Mouse (Mus musculus) forebrain, postnatal 0 days (tissue): Measurements from ENCODE around the gene Glb1. TPM values are rescaled to one million over a fixed set of nuclear protein-coding genes. Genes with fewer than 3 reads are reported as not detected.

Source experiments
- ATAC-seq: fragments of 200-750 bp; cut with Nextera tagmentation; 2 replicates; pipeline ENCODE4 v1.8.0; 2017; ENCODE audit warnings: mild to moderate bottlenecking, moderate library complexity
- DNase-seq: peaks from one replicate; pipeline ENCODE4 v3.0.0-alpha.2; 2015
- H3K27ac ChIP-seq: fragments of 300-500 bp; sonication (generic); 2 replicates; pipeline ENCODE4 v1.5.1; 2014; ENCODE audit warnings: low read depth, mild to moderate bottlenecking, antibody characterized with exemption, low read length, moderate library complexity, mixed read lengths
- H3K27me3 ChIP-seq: fragments of 300-500 bp; sonication (generic); 2 replicates; pipeline ENCODE4 v1.6.1; 2014; ENCODE audit warnings: mild to moderate bottlenecking, low read length, mixed read lengths; ENCODE audit not compliant: insufficient read depth
- H3K36me3 ChIP-seq: fragments of 300-500 bp; sonication (generic); 2 replicates; pipeline ENCODE4 v1.6.1; 2014; ENCODE audit warnings: mild to moderate bottlenecking, moderate library complexity; ENCODE audit not compliant: insufficient read depth
- H3K4me1 ChIP-seq: fragments of 300-500 bp; sonication (generic); 2 replicates; pipeline ENCODE4 v1.6.1; 2014; ENCODE audit warnings: antibody characterized with exemption; ENCODE audit not compliant: insufficient read depth
- H3K4me2 ChIP-seq: fragments of 300-500 bp; sonication (generic); 2 replicates; pipeline ENCODE4 v1.6.1; 2014; ENCODE audit warnings: low read depth, mild to moderate bottlenecking, moderate library complexity
- H3K4me3 ChIP-seq: fragments of 300-500 bp; sonication (generic); 2 replicates; pipeline ENCODE4 v1.5.1; 2014; ENCODE audit warnings: low read depth, low read length, mixed read lengths
- H3K9ac ChIP-seq: fragments of 300-500 bp; sonication (generic); 2 replicates; pipeline ENCODE4 v1.6.1; 2014; ENCODE audit warnings: mild to moderate bottlenecking
- H3K9me3 ChIP-seq: fragments of 300-500 bp; sonication (generic); 2 replicates; pipeline ENCODE4 v1.6.1; 2016; ENCODE audit warnings: low read length
- CTCF ChIP-seq: sonication (generic); IDR thresholded peaks from 2 replicates; pipeline ENCODE4 v1.5.1; 2016; ENCODE audit warnings: antibody characterized with exemption, control low read depth, low read depth
- WGBS: fragments of 180-500 bp; shearing (Covaris S2); extraction: QIAGEN DNeasy Blood & Tissue Kit; methylation state at CpG from one replicate; pipeline ENCODE4 v1.1.7; 2014; 5-methylcytosine and 5-hydroxymethylcytosine counted together
- polyA plus RNA-seq: library from polyadenylated mRNA; unstranded; fragments of >200 nt; fragmentation: Nextera tagmentation; extraction: Ambion mirVana; gene quantifications from 2 replicates; pipeline ENCODE4 v1.2.1, GENCODE M21; 2015
- total RNA-seq: library from RNA; depleted of rRNA; stranded (reverse); fragments of >200 nt; gene quantifications from 2 replicates; pipeline ENCODE4 v1.2.3, GENCODE M21; 2014

Gene Glb1
- total and polyA plus RNA-seq, 2 experiments from 2014 or later = 26.1 to 32.3 TPM

DNA sequence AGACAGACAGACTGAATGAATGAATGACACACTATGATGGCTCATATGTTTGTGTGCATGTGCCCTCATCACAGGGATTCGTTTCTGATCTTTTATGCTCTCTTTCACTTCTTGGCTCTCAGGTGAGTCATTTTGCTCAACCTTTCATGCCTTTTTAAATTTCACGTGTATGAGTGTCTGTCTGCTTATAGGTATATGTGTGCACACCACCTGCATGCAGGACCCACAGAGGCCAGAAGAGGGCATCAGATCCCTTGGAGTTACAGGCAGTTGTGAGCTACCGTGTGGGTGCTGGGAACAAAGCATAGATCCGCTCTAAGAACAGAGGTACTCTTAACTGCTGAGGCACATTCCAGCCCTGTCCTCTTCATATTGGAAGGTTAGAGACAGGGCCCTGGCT, 67.8 kb downstream of the Glb1 start:
- H3K4me1 ChIP-seq = no peaks in the 10 kb centered on the region
- WGBS = 96% methylated on average over 4 of the region's 4 CpGs
- H3K9ac ChIP-seq = no peak overlapping the region
- no peak for DNase-seq
- H3K9me3 ChIP-seq = no peaks in the 10 kb centered on the region
- H3K4me2 ChIP-seq = no peak overlapping the region
- H3K27ac ChIP-seq = no peak overlapping the region
- ATAC-seq = no peak
- no peaks in the 10 kb centered on the region for H3K27me3 ChIP-seq
- H3K36me3 ChIP-seq = peaks cover 16% of the 10 kb centered on the region; the same call in 1 of the 2 replicates
- TF ChIP-seq CTCF = no peak
- H3K4me3 ChIP-seq = no peak overlapping the region

DNA sequence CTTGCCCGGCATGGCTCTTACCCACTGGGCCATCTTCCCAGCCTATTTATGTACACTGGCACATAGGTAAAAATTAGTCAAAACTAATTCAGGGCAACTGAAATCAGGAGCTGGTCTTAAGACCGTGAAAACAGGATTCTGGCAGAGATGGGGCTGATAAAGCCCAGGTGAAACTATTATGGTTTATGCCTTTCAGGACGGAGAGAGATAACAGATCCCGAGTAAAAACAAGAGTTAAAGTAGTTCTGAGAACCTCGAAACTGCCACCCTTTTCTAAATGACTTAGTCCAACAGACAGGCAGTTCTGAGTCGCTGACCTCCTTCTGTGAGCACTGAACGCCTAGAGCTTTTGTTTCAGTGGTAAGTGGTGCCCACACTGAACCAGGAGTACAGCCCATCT, 71.0 kb downstream of the Glb1 start:
- ATAC-seq (no peak), DNase-seq (no peak)
- Histone ChIP-seq H3K27ac (no peak overlapping the region), H3K4me1 (no peaks in the 10 kb centered on the region), H3K4me2 (no peak overlapping the region), H3K4me3 (no peak overlapping the region), H3K27me3 (no peaks in the 10 kb centered on the region), H3K9ac (no peak overlapping the region), H3K9me3 (no peaks in the 10 kb centered on the region), H3K36me3 (no peaks in the 10 kb centered on the region)
- TF ChIP-seq CTCF = no peak
- WGBS = 79% methylated on average over 7 of the region's 7 CpGs

DNA sequence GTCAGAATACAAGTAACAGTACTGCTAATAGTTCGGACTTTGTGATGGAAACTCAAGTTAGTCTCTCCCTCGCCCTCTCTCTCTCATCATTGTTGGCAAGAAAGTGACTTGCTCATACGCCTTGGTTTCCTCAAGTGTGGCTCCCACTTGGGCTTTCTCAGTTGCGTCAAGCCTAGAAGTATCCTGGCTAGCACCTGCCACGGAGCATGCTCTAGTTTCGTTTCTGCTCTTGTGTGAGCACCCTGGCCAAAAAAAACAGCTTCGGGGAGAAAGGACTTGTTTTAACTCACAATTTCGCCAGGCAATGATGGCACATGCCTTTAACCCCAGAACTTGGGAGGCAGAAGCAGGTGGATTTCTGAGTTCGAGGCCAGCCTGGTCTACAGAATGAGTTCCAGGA, 76.1 kb downstream of the Glb1 start:
- ATAC-seq (no peak), DNase-seq (no peak)
- H3K4me1 ChIP-seq = no peaks in the 10 kb centered on the region
- no peaks in the 10 kb centered on the region for H3K27me3 ChIP-seq
- 92% methylated on average over 9 of the region's 9 CpGs for WGBS
- no peak overlapping the region for H3K27ac ChIP-seq
- no peaks in the 10 kb centered on the region for H3K36me3 ChIP-seq
- no peaks in the 10 kb centered on the region for H3K9me3 ChIP-seq
- H3K4me3 ChIP-seq = no peak overlapping the region
- no peak overlapping the region for H3K4me2 ChIP-seq
- H3K9ac ChIP-seq = no peak overlapping the region
- TF ChIP-seq CTCF = no peak

DNA sequence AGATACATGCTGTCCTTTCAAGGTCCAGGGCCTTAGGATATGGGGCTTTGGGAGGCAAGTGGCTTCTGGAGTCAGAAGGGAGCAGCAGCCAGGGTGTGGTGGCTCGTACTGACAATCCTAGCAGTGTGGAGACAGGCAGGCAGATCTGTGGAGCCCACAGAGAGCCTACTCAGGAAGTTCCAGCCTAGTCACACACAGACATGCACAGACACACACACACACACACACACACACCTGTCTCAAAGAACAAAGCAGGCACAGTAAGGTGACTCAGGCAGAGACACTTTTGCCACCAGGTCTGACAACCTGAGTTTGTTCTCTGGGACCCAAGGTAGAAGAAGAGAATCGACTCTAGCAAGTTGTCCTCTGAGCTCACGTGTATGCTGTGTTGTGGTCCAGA, 80.1 kb downstream of the Glb1 start:
- TF ChIP-seq CTCF = no peak
- Histone ChIP-seq H3K4me2 (no peak overlapping the region), H3K9me3 (no peaks in the 10 kb centered on the region), H3K27ac (no peak overlapping the region), H3K4me3 (no peak overlapping the region), H3K4me1 (no peaks in the 10 kb centered on the region), H3K27me3 (no peaks in the 10 kb centered on the region), H3K9ac (no peak overlapping the region), H3K36me3 (no peaks in the 10 kb centered on the region)
- WGBS = 75% methylated on average over 3 of the region's 3 CpGs
- DNase-seq = no peak
- no peak for ATAC-seq

- Histone ChIP-seq H3K4me1 (no peaks in the 10 kb centered on the region), H3K36me3 (no peaks in the 10 kb centered on the region), H3K4me3 (no peak overlapping the region), H3K27ac (no peak overlapping the region), H3K27me3 (no peaks in the 10 kb centered on the region), H3K9me3 (no peaks in the 10 kb centered on the region), H3K4me2 (no peak overlapping the region), H3K9ac (no peak overlapping the region)
- ATAC-seq (no peak), DNase-seq (no peak)
- 96% methylated on average over 5 of the region's 5 CpGs for WGBS
- no peak for TF ChIP-seq CTCF
These were observed 83.9 kb downstream of the Glb1 start for GRCm38 (mm10) chr9:114484771-114485170.

DNA sequence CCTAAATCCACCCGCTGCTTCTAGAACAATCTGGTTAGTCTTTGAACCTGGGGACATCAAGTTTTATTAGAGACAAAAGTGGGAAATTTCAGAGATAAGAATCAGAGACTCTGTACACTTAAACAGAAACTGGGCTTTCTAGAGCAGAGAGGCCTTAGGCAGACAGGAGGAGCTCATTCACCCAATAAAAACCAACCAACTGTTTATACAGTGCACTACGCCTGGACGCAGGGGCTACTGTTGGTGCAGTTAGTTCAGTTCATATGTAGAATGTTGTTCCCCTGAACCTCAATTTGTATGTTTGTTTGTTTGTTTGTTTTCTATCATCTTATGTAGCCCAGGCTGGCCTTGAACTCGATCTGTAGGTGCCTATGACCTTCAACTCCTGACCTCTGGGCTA, 85.9 kb downstream of the Glb1 start:
- no peaks in the 10 kb centered on the region for H3K4me1 ChIP-seq
- no peak for TF ChIP-seq CTCF
- WGBS = 92% methylated on average over 4 of the region's 4 CpGs
- ATAC-seq (no peak), DNase-seq (no peak)
- H3K27ac ChIP-seq = no peak overlapping the region
- H3K4me3 ChIP-seq = no peak overlapping the region
- H3K9me3 ChIP-seq = no peaks in the 10 kb centered on the region
- no peak overlapping the region for H3K9ac ChIP-seq
- H3K27me3 ChIP-seq = no peaks in the 10 kb centered on the region
- H3K4me2 ChIP-seq = no peak overlapping the region
- no peaks in the 10 kb centered on the region for H3K36me3 ChIP-seq

DNA sequence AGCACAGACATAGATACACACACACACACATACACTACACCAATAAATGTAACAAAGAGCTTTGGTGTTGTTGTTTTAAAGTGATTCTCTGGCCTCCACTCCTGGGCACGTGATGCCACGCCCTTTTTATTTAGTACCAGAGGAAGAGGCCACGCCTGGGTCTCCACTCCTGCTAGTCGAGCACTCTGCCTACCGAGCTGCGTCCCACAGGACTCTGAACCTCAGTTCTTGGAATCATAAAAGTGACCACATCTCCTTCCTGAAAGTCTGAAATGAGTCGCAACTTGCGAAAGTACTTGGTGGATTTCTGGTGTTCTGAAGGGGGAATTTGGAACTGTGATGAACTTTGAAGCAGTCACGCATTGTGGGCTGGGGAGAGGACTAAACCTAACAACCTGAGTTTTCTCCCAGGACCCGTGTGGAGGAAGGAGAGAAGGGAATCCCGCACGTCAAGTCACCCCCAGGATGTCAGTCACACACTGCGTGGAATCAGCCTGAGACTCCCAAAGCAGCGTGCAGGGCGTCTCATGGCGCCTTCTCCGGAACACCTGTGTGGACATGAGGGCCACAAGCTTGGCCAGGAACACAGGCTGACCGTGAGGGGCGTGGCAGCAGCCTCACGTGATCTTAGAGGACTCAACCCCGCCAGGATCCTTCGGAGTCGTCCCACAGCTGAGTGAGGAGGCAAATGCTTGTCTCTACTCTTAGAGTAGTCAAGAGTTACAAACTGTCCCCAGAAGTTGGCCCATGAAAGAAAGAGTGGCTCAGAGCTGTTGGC, 86.8 kb downstream of the Glb1 start:
- DNase-seq (no peak), ATAC-seq (no peak)
- no peak for TF ChIP-seq CTCF
- Histone ChIP-seq H3K4me2 (no peak overlapping the region), H3K9ac (no peak overlapping the region), H3K9me3 (no peaks in the 10 kb centered on the region), H3K27me3 (no peaks in the 10 kb centered on the region), H3K4me3 (no peak overlapping the region), H3K27ac (no peak overlapping the region), H3K4me1 (no peaks in the 10 kb centered on the region), H3K36me3 (no peaks in the 10 kb centered on the region)
- 86% methylated on average over 23 of the region's 23 CpGs for WGBS
